Mouse (Mus musculus): ENCODE measurements around the gene Fndc4. TPM values are rescaled to one million over a fixed set of nuclear protein-coding genes. Genes with fewer than 3 reads are reported as not detected.

Gene Fndc4
- polyA plus RNA-seq, 1 experiment from 2014 or later: 4.5 TPM

DNA sequence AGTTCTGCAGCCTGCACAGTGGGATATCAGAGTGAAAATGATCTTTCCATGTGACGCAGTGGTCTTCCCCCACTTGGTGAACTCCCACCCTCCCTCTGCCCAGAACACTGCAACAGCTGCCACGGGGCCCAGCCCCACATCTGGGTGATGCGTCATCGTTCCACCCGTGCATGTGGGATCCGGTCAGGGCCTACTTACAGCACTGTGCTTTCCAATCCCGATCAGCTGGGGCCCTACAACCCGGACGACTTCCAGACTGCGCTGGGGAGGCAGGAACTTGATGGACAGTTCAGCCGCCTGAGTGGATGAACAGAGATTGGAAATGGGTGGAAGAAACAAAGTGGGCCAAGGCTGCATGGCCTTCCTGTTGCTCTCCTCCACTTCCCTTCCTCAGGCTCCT, 38.3 kb downstream of the Fndc4 start:
- Histone ChIP-seq H3K27ac (replicated peaks) (no peak overlapping the region), H3K4me1 (replicated peaks) (peaks cover 21% of the 10 kb centered on the region), H3K36me3 (replicated peaks) (no peaks in the 10 kb centered on the region), H3K9me3 (replicated peaks) (no peaks in the 10 kb centered on the region), H3K27me3 (no peaks in the 10 kb centered on the region), H3K4me2 (no peak overlapping the region), H3K4me3 (replicated peaks) (no peak overlapping the region), H3K9ac (no peak overlapping the region)
- ATAC-seq (ENCODE audit: insufficient read depth): no peak
- WGBS (ENCODE audit: insufficient replicate concordance): 71% methylated on average over 11 of the region's 11 CpGs

DNA sequence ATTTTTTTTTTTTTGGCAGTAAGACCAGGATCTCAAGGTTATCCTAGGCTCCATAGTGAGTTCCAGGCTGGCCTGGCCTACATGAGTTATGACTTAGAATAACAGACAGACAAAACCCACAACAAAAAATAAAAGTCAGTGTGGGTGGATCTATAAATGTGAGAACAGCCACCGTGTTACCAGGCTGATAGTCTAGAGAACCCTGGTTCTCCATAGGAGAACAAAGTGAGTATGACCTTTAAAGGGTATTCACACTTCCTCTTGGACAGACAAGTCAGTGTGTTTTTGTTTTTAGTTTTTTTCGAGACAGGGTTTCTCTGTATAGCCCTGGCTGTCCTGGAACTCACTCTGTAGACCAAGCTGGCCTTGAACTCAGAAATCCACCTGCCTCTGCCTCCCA, 39.9 kb downstream of the Fndc4 start:
- Histone ChIP-seq H3K4me2 (no peak overlapping the region), H3K4me1 (replicated peaks) (peaks cover 34% of the 10 kb centered on the region), H3K9me3 (replicated peaks) (no peaks in the 10 kb centered on the region), H3K36me3 (replicated peaks) (peaks cover 9% of the 10 kb centered on the region), H3K27me3 (no peaks in the 10 kb centered on the region), H3K27ac (replicated peaks) (no peak overlapping the region), H3K4me3 (replicated peaks) (no peak overlapping the region), H3K9ac (no peak overlapping the region)
- 61% methylated on average over 2 of the region's 2 CpGs for WGBS (ENCODE audit: insufficient replicate concordance)
- ATAC-seq (ENCODE audit: insufficient read depth): no peak

DNA sequence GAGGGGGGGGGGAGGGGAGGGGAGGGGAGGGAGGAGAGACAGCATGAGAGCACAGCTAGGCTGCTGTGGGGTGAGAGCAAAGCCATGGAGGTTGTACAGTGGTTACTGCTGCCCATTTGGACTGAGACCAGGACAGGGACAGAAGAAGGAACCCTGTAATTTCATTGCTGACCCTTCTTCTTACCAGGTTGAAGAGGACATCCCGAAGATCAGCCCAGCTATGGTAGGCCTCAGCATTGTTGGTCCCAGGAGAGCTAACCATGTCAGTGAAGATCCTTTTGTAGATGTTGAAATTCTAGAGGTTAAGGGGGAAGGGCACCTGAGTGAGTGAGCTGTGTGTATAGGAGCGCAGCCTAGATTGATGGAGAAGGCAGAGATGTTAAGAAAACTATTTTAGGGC, 40.5 kb downstream of the Fndc4 start:
- Histone ChIP-seq H3K4me2 (no peak overlapping the region), H3K9ac (no peak overlapping the region), H3K27ac (replicated peaks) (no peak overlapping the region), H3K4me3 (replicated peaks) (no peak overlapping the region), H3K36me3 (replicated peaks) (peaks cover 15% of the 10 kb centered on the region), H3K27me3 (no peaks in the 10 kb centered on the region), H3K9me3 (replicated peaks) (no peaks in the 10 kb centered on the region), H3K4me1 (replicated peaks) (peaks cover 34% of the 10 kb centered on the region)
- no peak for ATAC-seq (ENCODE audit: insufficient read depth)
- WGBS (ENCODE audit: insufficient replicate concordance): 82% methylated on average over 2 of the region's 2 CpGs

DNA sequence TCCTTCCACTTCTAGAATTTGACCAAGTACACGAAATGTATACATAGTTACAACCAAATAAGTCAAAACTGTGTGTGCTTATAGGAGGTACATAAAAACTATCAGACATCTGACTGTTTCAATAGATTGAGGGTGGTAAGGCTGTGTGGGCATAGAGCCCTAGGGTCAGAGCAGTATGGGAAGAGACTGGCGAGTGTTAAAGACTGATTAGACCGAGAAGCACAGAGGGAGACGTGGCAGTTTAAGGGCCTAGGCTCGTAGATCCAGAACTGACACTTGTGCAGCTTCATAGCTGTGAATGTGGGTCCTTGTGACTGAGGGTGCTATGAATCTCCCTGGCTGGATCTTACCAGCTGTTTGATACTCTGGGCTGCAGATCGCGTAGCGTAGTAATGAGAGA, 41.0 kb downstream of the Fndc4 start:
- H3K4me2 ChIP-seq: no peak overlapping the region
- peaks cover 34% of the 10 kb centered on the region for H3K4me1 ChIP-seq (replicated peaks)
- no peak overlapping the region for H3K4me3 ChIP-seq (replicated peaks)
- H3K36me3 ChIP-seq (replicated peaks): peaks cover 20% of the 10 kb centered on the region
- no peak for ATAC-seq (ENCODE audit: insufficient read depth)
- 0 out of 2 replicates have a peak overlapping the region, but pooled peaks have one; percentile 11 for H3K27ac ChIP-seq (replicated peaks)
- WGBS (ENCODE audit: insufficient replicate concordance): 55% methylated on average over 8 of the region's 8 CpGs
- H3K27me3 ChIP-seq: no peaks in the 10 kb centered on the region
- H3K9ac ChIP-seq: no peak overlapping the region
- H3K9me3 ChIP-seq (replicated peaks): no peaks in the 10 kb centered on the region

DNA sequence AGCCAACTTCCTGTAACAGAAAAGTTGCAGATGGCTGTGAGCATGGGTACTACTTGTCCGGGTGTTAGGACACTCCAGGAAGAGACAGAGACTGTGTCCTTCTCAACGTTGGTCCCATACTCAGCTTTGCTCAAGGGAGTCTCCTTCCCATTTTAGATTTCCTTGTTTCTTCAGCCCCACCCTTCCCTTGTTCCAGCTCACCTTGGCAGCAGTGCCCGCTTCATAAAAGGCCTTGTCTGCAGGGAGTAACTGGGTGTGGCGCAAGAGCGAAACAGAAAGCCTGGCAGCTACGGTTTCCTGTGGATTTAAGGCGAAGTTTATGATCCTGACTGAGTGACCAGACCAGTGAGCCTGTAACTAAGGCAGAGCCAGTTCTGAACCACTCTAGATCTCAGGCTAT, 41.4 kb downstream of the Fndc4 start:
- H3K27ac ChIP-seq (replicated peaks): no peak overlapping the region
- WGBS (ENCODE audit: insufficient replicate concordance): 58% methylated on average over 7 of the region's 7 CpGs
- no peak overlapping the region for H3K4me3 ChIP-seq (replicated peaks)

DNA sequence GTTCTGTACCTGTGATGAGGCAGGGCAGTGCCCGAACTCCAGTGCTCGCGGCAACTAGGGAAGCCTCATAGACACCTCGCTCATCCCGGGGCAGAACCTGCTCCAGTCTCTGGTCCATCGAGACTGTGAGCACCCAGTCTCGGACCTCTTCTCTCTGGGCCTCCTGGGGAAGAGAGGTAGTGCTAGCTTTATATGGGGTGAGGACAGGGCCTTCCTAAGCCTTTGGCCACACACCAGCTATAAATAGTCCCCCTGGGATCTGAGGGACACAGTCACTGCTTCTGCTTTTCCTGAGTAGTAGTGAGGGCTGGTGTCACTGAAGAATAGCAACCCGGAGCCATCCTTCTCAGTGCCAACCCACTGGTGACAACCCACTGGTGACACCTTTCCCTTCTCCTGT, 42.1 kb downstream of the Fndc4 start:
- no peak overlapping the region for H3K4me3 ChIP-seq (replicated peaks)
- H3K9me3 ChIP-seq (replicated peaks): no peaks in the 10 kb centered on the region
- no peaks in the 10 kb centered on the region for H3K27me3 ChIP-seq
- H3K9ac ChIP-seq: no peak overlapping the region
- peaks cover 31% of the 10 kb centered on the region for H3K36me3 ChIP-seq (replicated peaks)
- H3K4me1 ChIP-seq (replicated peaks): peaks cover 34% of the 10 kb centered on the region
- H3K27ac ChIP-seq (replicated peaks): no peak overlapping the region
- ATAC-seq (ENCODE audit: insufficient read depth): no peak
- 80% methylated on average over 8 of the region's 8 CpGs for WGBS (ENCODE audit: insufficient replicate concordance)
- no peak overlapping the region for H3K4me2 ChIP-seq

More for the DNA sequence above, 41.4 kb downstream of the Fndc4 start:
- ATAC-seq (ENCODE audit: insufficient read depth): no peak
- no peak overlapping the region for H3K4me2 ChIP-seq
- H3K36me3 ChIP-seq (replicated peaks): peaks cover 25% of the 10 kb centered on the region
- no peak overlapping the region for H3K9ac ChIP-seq
- H3K9me3 ChIP-seq (replicated peaks): no peaks in the 10 kb centered on the region
- no peaks in the 10 kb centered on the region for H3K27me3 ChIP-seq
- peaks cover 34% of the 10 kb centered on the region for H3K4me1 ChIP-seq (replicated peaks)

DNA sequence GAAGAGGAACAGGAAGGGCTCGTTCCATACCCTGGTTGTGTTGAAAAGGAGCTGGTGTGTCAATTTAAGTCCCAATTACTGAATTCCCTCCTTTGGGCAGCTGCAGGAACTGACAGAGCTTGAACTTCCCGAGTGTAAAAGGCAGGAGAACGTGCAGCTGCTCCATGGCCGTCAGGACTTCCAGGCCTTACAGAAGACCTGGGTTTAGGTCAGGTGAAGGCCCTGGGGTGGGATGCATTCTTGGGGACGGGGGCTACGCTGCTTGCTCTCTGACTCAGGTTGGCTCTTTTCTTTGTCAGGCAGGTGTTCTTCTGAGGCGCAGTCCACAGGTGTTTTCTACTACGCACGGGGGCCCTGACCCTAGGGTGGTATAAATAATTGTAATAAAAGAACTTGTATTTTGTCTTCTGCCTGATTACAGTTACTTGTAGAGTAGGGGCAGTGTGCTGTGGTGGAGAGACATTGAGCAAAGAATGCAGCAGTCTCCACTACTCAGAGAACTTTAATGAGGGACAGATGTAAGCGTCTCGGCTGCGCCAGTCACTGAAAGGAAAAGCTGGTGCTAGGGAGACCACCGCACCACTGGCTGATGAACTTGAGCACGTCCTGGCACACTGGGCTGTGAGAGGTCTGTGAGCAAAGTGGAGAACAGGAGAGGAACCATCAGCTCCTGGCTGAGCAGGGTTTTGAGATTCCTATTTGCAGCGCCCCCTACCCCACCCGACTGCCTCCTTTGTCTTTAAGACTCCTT, 42.9 kb downstream of the Fndc4 start:
- Histone ChIP-seq H3K27ac (replicated peaks) (no peak overlapping the region), H3K4me1 (replicated peaks) (peaks cover 34% of the 10 kb centered on the region), H3K36me3 (replicated peaks) (peaks cover 39% of the 10 kb centered on the region), H3K9me3 (replicated peaks) (no peaks in the 10 kb centered on the region), H3K27me3 (no peaks in the 10 kb centered on the region), H3K4me2 (0 out of 2 replicates have a peak overlapping the region, but pooled peaks have one; percentile 70), H3K4me3 (replicated peaks) (no peak overlapping the region), H3K9ac (no peak overlapping the region)
- no peak for ATAC-seq (ENCODE audit: insufficient read depth)
- 80% methylated on average over 16 of the region's 16 CpGs for whole genome bisulfite sequencing (ENCODE audit: insufficient replicate concordance)

DNA sequence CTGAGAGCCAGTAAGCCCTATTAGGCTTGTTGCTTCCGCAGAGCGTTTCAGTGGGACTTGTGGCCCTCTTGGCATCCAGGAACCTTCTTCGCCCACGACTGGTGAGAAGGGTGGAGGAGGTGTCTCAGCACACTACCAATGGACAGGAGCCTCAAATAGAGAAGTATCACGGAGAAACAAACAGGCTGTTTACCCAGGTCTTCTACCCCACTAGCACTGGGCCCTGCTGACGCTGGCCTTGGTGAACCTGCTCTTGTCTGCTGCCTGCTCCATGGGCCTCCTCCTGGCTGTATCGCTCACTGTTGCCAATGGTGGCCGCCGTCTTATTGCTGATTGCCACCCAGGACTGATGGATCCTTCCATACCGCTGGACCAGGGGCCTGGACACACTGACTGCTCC, 43.7 kb downstream of the Fndc4 start:
- Histone ChIP-seq H3K4me3 (replicated peaks) (peak overlapping the region; percentile 55), H3K4me1 (replicated peaks) (peaks cover 34% of the 10 kb centered on the region), H3K27ac (replicated peaks) (no peak overlapping the region), H3K36me3 (replicated peaks) (peaks cover 47% of the 10 kb centered on the region), H3K27me3 (no peaks in the 10 kb centered on the region), H3K9me3 (replicated peaks) (no peaks in the 10 kb centered on the region), H3K4me2 (peak overlapping the region; percentile 70), H3K9ac (no peak overlapping the region)
- 76% methylated on average over 10 of the region's 10 CpGs for WGBS (ENCODE audit: insufficient replicate concordance)
- ATAC-seq (ENCODE audit: insufficient read depth): no peak

DNA sequence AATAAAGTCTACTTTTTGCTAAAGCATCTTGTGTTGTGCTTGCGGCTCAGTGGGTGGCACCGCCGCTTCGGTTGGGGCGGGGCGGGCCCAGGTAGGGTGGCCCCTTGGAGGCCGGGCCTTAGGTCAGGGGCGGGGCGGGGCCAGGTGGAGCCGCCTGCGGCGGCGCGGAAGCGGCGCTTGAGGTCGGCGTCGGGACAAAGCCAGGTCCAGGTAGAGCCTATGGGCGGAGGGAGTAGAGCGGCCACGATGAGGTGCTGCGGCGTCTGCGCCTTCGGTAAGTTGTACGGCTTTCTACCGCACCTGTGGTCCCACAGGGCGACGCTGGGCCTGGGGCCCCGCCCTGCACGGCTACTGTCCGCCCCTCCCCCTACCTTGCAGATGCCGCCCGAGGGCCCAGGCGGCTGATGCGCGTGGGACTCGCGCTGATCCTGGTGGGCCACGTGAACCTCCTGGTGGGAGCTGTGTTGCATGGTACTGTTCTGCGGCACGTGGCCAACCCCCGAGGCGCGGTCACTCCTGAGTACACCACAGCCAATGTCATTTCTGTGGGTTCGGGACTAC, 44.3 kb downstream of the Fndc4 start, which contains the start of gene Krtcap3:
Gene Krtcap3 (plus strand): TSS at position 151 of the 561 bp plus-strand sequence.
- Histone ChIP-seq H3K27ac (replicated peaks) (no peak within 1 kb of the TSS), H3K27me3 (no peaks in the 10 kb centered on the region), H3K36me3 (replicated peaks) (peaks cover 52% of the 10 kb centered on the region), H3K4me3 (replicated peaks) (peak within 1 kb of the TSS; percentile 55), H3K9ac (no peak within 1 kb of the TSS), H3K9me3 (replicated peaks) (no peaks in the 10 kb centered on the region), H3K4me1 (replicated peaks) (peaks cover 34% of the 10 kb centered on the region), H3K4me2 (peak within 1 kb of the TSS; percentile 70)
- ATAC-seq (ENCODE audit: insufficient read depth): peak; percentile 76
- WGBS (ENCODE audit: insufficient replicate concordance): 60% methylated on average over 47 of the region's 47 CpGs

DNA sequence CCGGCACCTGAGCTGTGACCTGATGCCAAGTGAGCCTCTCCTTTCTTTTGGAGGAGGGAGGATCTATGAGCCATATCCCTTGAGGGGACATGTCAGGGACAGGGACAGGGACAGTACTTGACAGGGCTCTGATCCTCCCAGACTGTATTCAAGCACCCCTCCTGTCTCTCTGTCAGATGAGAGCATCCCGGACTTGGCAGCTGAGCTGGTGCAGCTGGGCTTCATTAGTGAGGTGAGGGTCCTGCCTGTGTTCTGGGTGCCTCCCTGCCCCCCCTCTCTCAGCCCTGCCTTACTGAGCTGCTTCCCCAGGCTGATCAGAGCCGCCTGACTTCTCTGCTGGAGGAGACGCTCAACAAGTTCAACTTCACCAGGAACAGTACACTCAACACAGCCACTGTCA, 45.2 kb downstream of the Fndc4 start:
- no peak for ATAC-seq (ENCODE audit: insufficient read depth)
- no peak overlapping the region for H3K4me3 ChIP-seq (replicated peaks)
- no peaks in the 10 kb centered on the region for H3K27me3 ChIP-seq
- H3K4me1 ChIP-seq (replicated peaks): peaks cover 34% of the 10 kb centered on the region
- H3K36me3 ChIP-seq (replicated peaks): peaks cover 61% of the 10 kb centered on the region
- H3K9ac ChIP-seq: no peak overlapping the region
- WGBS (ENCODE audit: insufficient replicate concordance): 74% methylated on average over 4 of the region's 4 CpGs
- no peak overlapping the region for H3K4me2 ChIP-seq
- H3K27ac ChIP-seq (replicated peaks): no peak overlapping the region
- H3K9me3 ChIP-seq (replicated peaks): no peaks in the 10 kb centered on the region
